Mouse (Mus musculus): ENCODE measurements around the gene Nsd1. TPM values are rescaled to one million over a fixed set of nuclear protein-coding genes. Genes with fewer than 3 reads are reported as not detected.

The Nsd1 gene
- polyA plus RNA-seq, 1 experiment from 2014 or later, result 57.3 TPM

- Histone ChIP-seq H3K9ac (ENCODE audit: low read length) (peak overlapping the region; percentile 94), H3K4me3 (ENCODE audit: control insufficient read depth in 1 of 2, insufficient read depth in 1 of 2, low read depth in 1 of 2, low read length in 2 of 2) (peak overlapping the region; percentile 83 to 85), H3K4me1 (ENCODE audit: control insufficient read depth in 2 of 2, insufficient read depth in 2 of 2, low read length in 2 of 2) (peaks cover 8 to 34% of the 10 kb centered on the region in 2 experiments), H3K36me3 (ENCODE audit: control insufficient read depth, insufficient read depth, low read length) (peaks cover 27% of the 10 kb centered on the region), H3K27ac (replicated peaks in 1 of 2; ENCODE audit: control insufficient read depth in 1 of 2, insufficient read depth in 1 of 2, low read depth in 2 of 2, low read length in 2 of 2) (peak overlapping the region; percentile 92 to 98), H3K27me3 (ENCODE audit: control insufficient read depth, insufficient read depth, low read length) (no peaks in the 10 kb centered on the region), H3K4me2 (ENCODE audit: low read length) (peak overlapping the region; percentile 79), H3K9me3 (ENCODE audit: control insufficient read depth, low read length) (no peaks in the 10 kb centered on the region)
- peak; percentile 51 for ATAC-seq (ENCODE audit: insufficient number of reproducible peaks, insufficient read depth, low FRiP score, low read depth)
- 1% methylated on average over 17 of the region's 17 CpGs for WGBS
Measured at GRCm38 (mm10) chr13:55210971-55211220, 1.3 kb downstream of the Nsd1 start.

GRCm38 (mm10) chr13:55211221-55212010, 1.8 kb downstream of the Nsd1 start:
- 1% methylated on average over 19 of the region's 93 CpGs for WGBS

GRCm38 (mm10) chr13:55212011-55212360, 2.4 kb downstream of the Nsd1 start:
- Histone ChIP-seq H3K4me1 (ENCODE audit: control insufficient read depth in 2 of 2, insufficient read depth in 2 of 2, low read length in 2 of 2) (peaks cover 8 to 42% of the 10 kb centered on the region in 2 experiments), H3K27ac (replicated peaks in 1 of 2; ENCODE audit: control insufficient read depth in 1 of 2, insufficient read depth in 1 of 2, low read depth in 2 of 2, low read length in 2 of 2) (peak overlapping the region; percentile 96 to 98), H3K4me2 (ENCODE audit: low read length) (peak overlapping the region; percentile 79), H3K27me3 (ENCODE audit: control insufficient read depth, insufficient read depth, low read length) (no peaks in the 10 kb centered on the region), H3K9me3 (ENCODE audit: control insufficient read depth, low read length) (no peaks in the 10 kb centered on the region), H3K36me3 (ENCODE audit: control insufficient read depth, insufficient read depth, low read length) (peaks cover 38% of the 10 kb centered on the region), H3K4me3 (ENCODE audit: control insufficient read depth in 1 of 2, insufficient read depth in 1 of 2, low read depth in 1 of 2, low read length in 2 of 2) (peak overlapping the region; percentile 83 to 85), H3K9ac (ENCODE audit: low read length) (peak overlapping the region; percentile 94)
- WGBS, result 2% methylated on average over 9 of the region's 32 CpGs
- ATAC-seq (ENCODE audit: insufficient number of reproducible peaks, insufficient read depth, low FRiP score, low read depth), result peak; percentile 55

More at GRCm38 (mm10) chr13:55211221-55212010, 1.8 kb downstream of the Nsd1 start:
- Histone ChIP-seq H3K4me3 (ENCODE audit: control insufficient read depth in 1 of 2, insufficient read depth in 1 of 2, low read depth in 1 of 2, low read length in 2 of 2) (peak overlapping the region; percentile 83 to 85), H3K9me3 (ENCODE audit: control insufficient read depth, low read length) (no peaks in the 10 kb centered on the region), H3K27me3 (ENCODE audit: control insufficient read depth, insufficient read depth, low read length) (no peaks in the 10 kb centered on the region), H3K4me2 (ENCODE audit: low read length) (peak overlapping the region; percentile 79), H3K27ac (replicated peaks in 1 of 2; ENCODE audit: control insufficient read depth in 1 of 2, insufficient read depth in 1 of 2, low read depth in 2 of 2, low read length in 2 of 2) (peak overlapping the region; percentile 96 to 98), H3K9ac (ENCODE audit: low read length) (peak overlapping the region; percentile 94), H3K4me1 (ENCODE audit: control insufficient read depth in 2 of 2, insufficient read depth in 2 of 2, low read length in 2 of 2) (peaks cover 8 to 39% of the 10 kb centered on the region in 2 experiments), H3K36me3 (ENCODE audit: control insufficient read depth, insufficient read depth, low read length) (peaks cover 32% of the 10 kb centered on the region)
- peak; percentile 78 for ATAC-seq (ENCODE audit: insufficient number of reproducible peaks, insufficient read depth, low FRiP score, low read depth)

GRCm38 (mm10) chr13:55212361-55213137, 3.0 kb downstream of the Nsd1 start:
- peak overlapping the region; percentile 96 to 98 for H3K27ac ChIP-seq (replicated peaks in 1 of 2; ENCODE audit: control insufficient read depth in 1 of 2, insufficient read depth in 1 of 2, low read depth in 2 of 2, low read length in 2 of 2)
- no peaks in the 10 kb centered on the region for H3K27me3 ChIP-seq (ENCODE audit: control insufficient read depth, insufficient read depth, low read length)
- peaks cover 44% of the 10 kb centered on the region for H3K36me3 ChIP-seq (ENCODE audit: control insufficient read depth, insufficient read depth, low read length)
- H3K9me3 ChIP-seq (ENCODE audit: control insufficient read depth, low read length), result no peaks in the 10 kb centered on the region
- ATAC-seq (ENCODE audit: insufficient number of reproducible peaks, insufficient read depth, low FRiP score, low read depth), result no peak
- H3K4me2 ChIP-seq (ENCODE audit: low read length), result peak overlapping the region; percentile 79
- peaks cover 8 to 43% of the 10 kb centered on the region in 2 experiments for H3K4me1 ChIP-seq (ENCODE audit: control insufficient read depth in 2 of 2, insufficient read depth in 2 of 2, low read length in 2 of 2)
- peak overlapping the region; percentile 83 to 85 for H3K4me3 ChIP-seq (ENCODE audit: control insufficient read depth in 1 of 2, insufficient read depth in 1 of 2, low read depth in 1 of 2, low read length in 2 of 2)
- under 1% methylated on average over 58 of the region's 58 CpGs for whole genome bisulfite sequencing
- H3K9ac ChIP-seq (ENCODE audit: low read length), result peak overlapping the region; percentile 94

- H3K9ac ChIP-seq (ENCODE audit: low read length), result peak overlapping the region; percentile 94
- ATAC-seq (ENCODE audit: insufficient number of reproducible peaks, insufficient read depth, low FRiP score, low read depth), result no peak
- peak overlapping the region; percentile 96 to 98 for H3K27ac ChIP-seq (replicated peaks in 1 of 2; ENCODE audit: control insufficient read depth in 1 of 2, insufficient read depth in 1 of 2, low read depth in 2 of 2, low read length in 2 of 2)
- H3K4me3 ChIP-seq (ENCODE audit: control insufficient read depth in 1 of 2, insufficient read depth in 1 of 2, low read depth in 1 of 2, low read length in 2 of 2), result peak overlapping the region; percentile 83 to 85
- no peaks in the 10 kb centered on the region for H3K27me3 ChIP-seq (ENCODE audit: control insufficient read depth, insufficient read depth, low read length)
- H3K36me3 ChIP-seq (ENCODE audit: control insufficient read depth, insufficient read depth, low read length), result peaks cover 51% of the 10 kb centered on the region
- peak overlapping the region; percentile 79 for H3K4me2 ChIP-seq (ENCODE audit: low read length)
- H3K9me3 ChIP-seq (ENCODE audit: control insufficient read depth, low read length), result no peaks in the 10 kb centered on the region
- WGBS, result 58% methylated on average over 10 of the region's 10 CpGs
- H3K4me1 ChIP-seq (ENCODE audit: control insufficient read depth in 2 of 2, insufficient read depth in 2 of 2, low read length in 2 of 2), result peaks cover 8 to 50% of the 10 kb centered on the region in 2 experiments
Measured at GRCm38 (mm10) chr13:55213138-55213806, 3.7 kb downstream of the Nsd1 start.

- Histone ChIP-seq H3K36me3 (ENCODE audit: control insufficient read depth, insufficient read depth, low read length) (peaks cover 92% of the 10 kb centered on the region), H3K9me3 (ENCODE audit: control insufficient read depth, low read length) (no peaks in the 10 kb centered on the region), H3K9ac (ENCODE audit: low read length) (no peak overlapping the region), H3K27ac (replicated peaks in 1 of 2; ENCODE audit: control insufficient read depth in 1 of 2, insufficient read depth in 1 of 2, low read depth in 2 of 2, low read length in 2 of 2) (no peak overlapping the region), H3K27me3 (ENCODE audit: control insufficient read depth, insufficient read depth, low read length) (no peaks in the 10 kb centered on the region), H3K4me3 (ENCODE audit: control insufficient read depth in 1 of 2, insufficient read depth in 1 of 2, low read depth in 1 of 2, low read length in 2 of 2) (no peak overlapping the region), H3K4me2 (ENCODE audit: low read length) (no peak overlapping the region), H3K4me1 (ENCODE audit: control insufficient read depth in 2 of 2, insufficient read depth in 2 of 2, low read length in 2 of 2) (no peaks in the 10 kb centered on the region; a peak in 1 of 4 replicates)
- no peak for ATAC-seq (ENCODE audit: insufficient number of reproducible peaks, insufficient read depth, low FRiP score, low read depth)
- WGBS, result 91% methylated on average over 3 of the region's 3 CpGs
Measured at GRCm38 (mm10) chr13:55224364-55224763, 14.8 kb downstream of the Nsd1 start.

GRCm38 (mm10) chr13:55230701-55231100, 21.1 kb downstream of the Nsd1 start:
- no peak for ATAC-seq (ENCODE audit: insufficient number of reproducible peaks, insufficient read depth, low FRiP score, low read depth)
- WGBS, result 96% methylated on average over 1 of the region's 1 CpGs
- Histone ChIP-seq H3K4me3 (ENCODE audit: control insufficient read depth in 1 of 2, insufficient read depth in 1 of 2, low read depth in 1 of 2, low read length in 2 of 2) (no peak overlapping the region), H3K4me2 (ENCODE audit: low read length) (no peak overlapping the region), H3K27me3 (ENCODE audit: control insufficient read depth, insufficient read depth, low read length) (no peaks in the 10 kb centered on the region), H3K4me1 (ENCODE audit: control insufficient read depth in 2 of 2, insufficient read depth in 2 of 2, low read length in 2 of 2) (no peaks in the 10 kb centered on the region), H3K9ac (ENCODE audit: low read length) (no peak overlapping the region), H3K27ac (replicated peaks in 1 of 2; ENCODE audit: control insufficient read depth in 1 of 2, insufficient read depth in 1 of 2, low read depth in 2 of 2, low read length in 2 of 2) (no peak overlapping the region), H3K36me3 (ENCODE audit: control insufficient read depth, insufficient read depth, low read length) (peaks cover 90% of the 10 kb centered on the region), H3K9me3 (ENCODE audit: control insufficient read depth, low read length) (no peaks in the 10 kb centered on the region)
